Mouse (Mus musculus): ENCODE measurements at regions not wholly inside any gene's neighbourhood (a gene's known extent, or its start where the extent isn't known, plus 50 kb on each side); places are given as distances from the start of the nearest gene placed in this dataset.

- DNase-seq (ENCODE audit: low spot score), result no peak
These were observed 102.4 kb downstream of the Gm597 start for GRCm38 (mm10) chr1:28677700-28678099.

- DNase-seq (ENCODE audit: low spot score), result peak; percentile 71
These were observed 104.7 kb downstream of the Gm597 start for GRCm38 (mm10) chr1:28675336-28675735.

GRCm38 (mm10) chr1:28640818-28641217, 139.2 kb downstream of the Gm597 start:
- no peak for DNase-seq (ENCODE audit: low spot score)

DNA sequence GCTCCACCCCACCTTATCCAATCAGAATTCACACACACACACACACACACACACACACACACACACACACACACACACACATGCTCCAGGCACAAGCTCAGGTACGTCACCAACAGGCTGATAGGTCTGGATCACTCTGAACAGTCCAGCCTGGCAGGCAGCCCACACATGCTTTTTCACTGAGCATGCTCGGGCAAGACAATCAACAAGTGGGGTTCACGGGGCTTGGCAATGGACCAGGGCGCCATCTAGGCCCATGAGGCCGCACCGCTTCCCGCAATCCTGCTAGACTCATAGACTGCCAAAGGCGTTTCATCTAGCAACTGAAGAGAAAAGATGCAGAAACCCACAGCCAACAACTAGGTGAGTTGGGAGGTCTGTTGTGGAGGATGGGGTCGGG, 157.3 kb downstream of the Gm597 start:
- no peak for DNase-seq (ENCODE audit: low spot score)

GRCm38 (mm10) chr1:28602383-28602782, 177.7 kb downstream of the Gm597 start:
- no peak for DNase-seq (ENCODE audit: low spot score)

DNA sequence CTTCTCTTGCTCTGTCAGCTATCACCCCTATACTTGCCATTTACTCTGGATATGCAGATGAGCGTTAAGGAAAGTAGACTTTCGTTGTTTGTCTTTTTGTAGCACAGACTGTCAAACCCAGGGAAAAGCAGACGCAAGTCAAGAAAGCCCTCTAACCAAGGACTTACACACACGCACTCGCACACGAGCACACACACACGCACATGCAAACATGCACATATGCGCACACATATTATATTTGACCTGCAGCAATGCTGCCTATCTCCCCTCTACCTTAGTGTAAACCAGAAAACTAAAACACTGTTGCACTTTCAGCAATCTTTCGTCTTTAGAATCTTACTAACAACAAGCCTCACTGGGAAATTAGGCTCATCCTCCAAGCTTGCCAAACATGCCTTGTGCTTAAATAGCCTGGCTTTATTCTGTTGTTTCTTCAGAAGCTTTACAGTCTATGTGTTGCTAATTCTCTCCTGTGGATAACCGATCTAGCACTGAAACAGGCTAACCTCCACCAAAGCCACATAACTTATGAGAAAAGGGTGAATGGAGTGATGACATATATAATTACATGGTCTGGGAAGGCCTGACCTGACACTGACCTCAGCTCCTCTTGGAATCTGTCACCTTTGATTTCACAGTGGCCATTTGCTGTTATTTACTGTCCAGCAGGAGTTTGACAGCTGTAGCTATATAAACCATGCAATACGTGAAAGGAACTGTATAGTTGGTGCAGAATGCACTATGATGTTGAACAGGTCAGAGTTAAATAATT, 214.5 kb downstream of the Gm597 start:
- peak; percentile 4 for DNase-seq (ENCODE audit: low spot score)

DNA sequence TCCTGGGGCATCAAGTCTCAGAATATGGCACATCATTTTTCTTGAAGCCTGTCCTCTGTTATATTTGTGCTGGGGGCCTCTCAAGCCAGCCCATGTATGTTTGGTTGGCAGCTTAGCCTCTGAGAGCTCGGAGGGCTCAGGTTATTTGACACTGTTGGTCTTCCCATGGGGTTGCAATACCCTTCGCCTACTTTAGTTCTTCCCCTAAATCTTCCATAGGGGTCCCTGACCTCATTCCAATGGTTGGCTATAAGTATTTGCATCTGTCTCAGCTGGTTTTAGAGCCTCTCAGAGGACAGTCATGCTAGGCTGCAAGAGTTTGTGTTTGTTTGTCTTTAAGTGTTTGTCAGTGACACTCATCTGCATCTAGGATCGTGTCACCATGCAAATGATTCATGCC, 216.2 kb downstream of the Gm597 start:
- DNase-seq (ENCODE audit: low spot score), result no peak

Data from yolk sac, embryonic 10.5 days (tissue).